ENCODE assay signal across 7 mouse cellular contexts in the genomic region with DNA sequence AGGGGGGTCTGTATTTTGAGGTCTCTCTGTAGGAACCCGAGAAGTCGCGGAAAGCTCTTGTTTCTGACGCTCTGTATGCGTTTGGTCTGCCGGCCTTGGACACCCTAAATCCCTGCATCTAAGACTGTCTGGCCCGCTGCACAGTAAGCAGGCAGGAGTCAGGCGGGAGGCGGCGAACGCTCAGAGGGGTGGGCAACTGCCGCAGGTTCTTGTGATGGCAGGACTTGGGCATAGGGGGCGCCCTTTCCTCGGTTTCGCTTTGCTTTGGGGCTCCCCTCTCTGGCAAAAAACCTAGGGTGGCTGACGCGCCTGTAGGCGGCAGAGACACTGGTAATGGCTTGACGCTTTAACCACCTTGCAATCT. TPM values are rescaled to one million over a fixed set of nuclear protein-coding genes. Genes with fewer than 3 reads are reported as not detected.
DNase-seq lines count a peak whose midpoint lies in the region; ATAC-seq and TF ChIP-seq lines count a peak whose summit lies in the region.

No protein-coding gene starts in this region.

- DNase-seq in cerebellum, adult 11-12 months, result peak; percentile 85
- peak; percentile 72 for DNase-seq in kidney, postnatal 14 days
- no peak for DNase-seq in liver, adult 2 months (ENCODE audit: extremely low read depth, low read depth, low spot score)
- peak; percentile 71 for DNase-seq in stomach, postnatal 0 days (ENCODE audit: low spot score)

- H3K4me2 ChIP-seq in forebrain, embryonic 13.5 days, result peak overlapping the region; percentile 69
- H3K4me2 ChIP-seq in heart, embryonic 15.5 days, result peak overlapping the region; percentile 80
- H3K4me2 ChIP-seq in midbrain, embryonic 16.5 days (ENCODE audit: low read length), result peak overlapping the region; percentile 69
- peak overlapping the region; percentile 64 for H3K4me2 ChIP-seq in stomach, postnatal 0 days (replicated peaks; ENCODE audit: low read depth)

- no peak for TF ChIP-seq EP300 in stomach, postnatal 0 days (optimal IDR thresholded peaks at IDR 0.05)

- WGBS in forebrain, embryonic 13.5 days, result 31% methylated on average over 16 of the region's 19 CpGs
- 19% methylated on average over 18 of the region's 19 CpGs for WGBS in heart, embryonic 15.5 days
- whole genome bisulfite sequencing in liver, adult 2 months, result 3% methylated on average over 15 of the region's 19 CpGs
- 20% methylated on average over 15 of the region's 19 CpGs for WGBS in midbrain, embryonic 16.5 days
- 12% methylated on average over 14 of the region's 19 CpGs for WGBS in stomach, postnatal 0 days

- TF ChIP-seq CTCF in liver, adult 2 months (IDR thresholded peaks at IDR 0.05; ENCODE audit: low read depth, low read length), result peak; percentile 61
- TF ChIP-seq CTCF in stomach, postnatal 0 days (IDR thresholded peaks at IDR 0.05; ENCODE audit: low read depth), result peak; percentile 70

- H3K9ac ChIP-seq in forebrain, embryonic 13.5 days, result peak overlapping the region; percentile 74
- peak overlapping the region; percentile 65 for H3K9ac ChIP-seq in heart, embryonic 15.5 days
- peak overlapping the region; percentile 63 for H3K9ac ChIP-seq in liver, adult 2 months (ENCODE audit: low read depth, low read length)
- peak overlapping the region; percentile 69 for H3K9ac ChIP-seq in midbrain, embryonic 16.5 days (ENCODE audit: low read depth, low read length)
- H3K9ac ChIP-seq in stomach, postnatal 0 days (ENCODE audit: low read length), result peak overlapping the region; percentile 59; the same call in 1 of the 2 replicates

- peaks cover 16% of the 10 kb centered on the region; the same call in 1 of the 2 replicates for H3K4me1 ChIP-seq in forebrain, embryonic 13.5 days
- H3K4me1 ChIP-seq in heart, embryonic 15.5 days (replicated peaks), result peaks cover 11% of the 10 kb centered on the region; the same call in 1 of the 2 replicates
- H3K4me1 ChIP-seq in liver, adult 2 months (ENCODE audit: control insufficient read depth, insufficient read depth, low read length), result peaks cover 8% of the 10 kb centered on the region; the same call in 1 of the 2 replicates
- 0 out of 2 replicates have a peak, but pooled peaks cover 3% of the 10 kb centered on the region for H3K4me1 ChIP-seq in midbrain, embryonic 16.5 days (ENCODE audit: control insufficient read depth, insufficient read depth, low read length)
- no peaks in the 10 kb centered on the region for H3K4me1 ChIP-seq in stomach, postnatal 0 days (replicated peaks; ENCODE audit: control insufficient read depth, insufficient read depth)

- H3K9me3 ChIP-seq in forebrain, embryonic 13.5 days (replicated peaks), result no peaks in the 10 kb centered on the region
- H3K9me3 ChIP-seq in heart, embryonic 15.5 days (replicated peaks), result no peaks in the 10 kb centered on the region
- no peaks in the 10 kb centered on the region for H3K9me3 ChIP-seq in midbrain, embryonic 16.5 days (replicated peaks; ENCODE audit: control insufficient read depth, low read length, poor library complexity, severe bottlenecking)
- no peaks in the 10 kb centered on the region for H3K9me3 ChIP-seq in stomach, postnatal 0 days (ENCODE audit: control insufficient read depth, low read length)

- H3K79me2 ChIP-seq in liver, adult 2 months (ENCODE audit: control insufficient read depth, insufficient read depth, low read length), result no peaks in the 10 kb centered on the region

- no peaks in the 10 kb centered on the region for H3K36me3 ChIP-seq in forebrain, embryonic 13.5 days (ENCODE audit: poor library complexity, severe bottlenecking)
- H3K36me3 ChIP-seq in heart, embryonic 15.5 days, result no peaks in the 10 kb centered on the region
- H3K36me3 ChIP-seq in liver, adult 2 months (ENCODE audit: control insufficient read depth, insufficient read depth, low read length), result no peaks in the 10 kb centered on the region
- no peaks in the 10 kb centered on the region for H3K36me3 ChIP-seq in midbrain, embryonic 16.5 days (ENCODE audit: control insufficient read depth, insufficient read depth, low read length)
- no peaks in the 10 kb centered on the region for H3K36me3 ChIP-seq in stomach, postnatal 0 days (ENCODE audit: control insufficient read depth, insufficient read depth, low read length)

- peak; percentile 75 for ATAC-seq in forebrain, embryonic 13.5 days
- peak; percentile 63 for ATAC-seq in heart, embryonic 15.5 days (replicated peaks; ENCODE audit: insufficient number of reproducible peaks, insufficient read depth, low FRiP score, low read depth)
- ATAC-seq in midbrain, embryonic 16.5 days, result peak; percentile 69
- peak; percentile 54 for ATAC-seq in stomach, postnatal 0 days (ENCODE audit: low FRiP score, low TSS enrichment)

- TF ChIP-seq POLR2A in liver, adult 2 months (IDR thresholded peaks at IDR 0.05; ENCODE audit: extremely low read depth, insufficient read depth, low read length), result no peak

- no peaks in the 10 kb centered on the region for H3K27me3 ChIP-seq in forebrain, embryonic 13.5 days
- peaks cover 5% of the 10 kb centered on the region for H3K27me3 ChIP-seq in heart, embryonic 15.5 days
- H3K27me3 ChIP-seq in liver, adult 2 months (ENCODE audit: control insufficient read depth, insufficient read depth, low read length), result 0 out of 2 replicates have a peak, but pooled peaks cover 2% of the 10 kb centered on the region
- no peaks in the 10 kb centered on the region for H3K27me3 ChIP-seq in midbrain, embryonic 16.5 days (ENCODE audit: control insufficient read depth, insufficient read depth, low read depth, low read length)
- no peaks in the 10 kb centered on the region for H3K27me3 ChIP-seq in stomach, postnatal 0 days (ENCODE audit: control insufficient read depth, insufficient read depth, low read length)

- H3K4me3 ChIP-seq in forebrain, embryonic 13.5 days, result peak overlapping the region; percentile 54
- H3K4me3 ChIP-seq in heart, embryonic 15.5 days, result peak overlapping the region; percentile 60
- peak overlapping the region; percentile 70 for H3K4me3 ChIP-seq in liver, adult 2 months (ENCODE audit: insufficient read depth, low read depth, low read length)
- peak overlapping the region; percentile 57 for H3K4me3 ChIP-seq in midbrain, embryonic 16.5 days (ENCODE audit: low read depth, low read length)
- H3K4me3 ChIP-seq in stomach, postnatal 0 days (ENCODE audit: low read depth, low read length), result peak overlapping the region; percentile 51

- H3K27ac ChIP-seq in forebrain, embryonic 13.5 days, result peak overlapping the region; percentile 90
- peak overlapping the region; percentile 64 for H3K27ac ChIP-seq in heart, embryonic 15.5 days
- 0 out of 2 replicates have a peak overlapping the region, but pooled peaks have one; percentile 17 for H3K27ac ChIP-seq in liver, adult 2 months (replicated peaks; ENCODE audit: insufficient read depth, low read depth, low read length)
- H3K27ac ChIP-seq in midbrain, embryonic 16.5 days (ENCODE audit: low read length), result peak overlapping the region; percentile 78
- H3K27ac ChIP-seq in stomach, postnatal 0 days (replicated peaks), result no peak overlapping the region

RNA-seq across cellular contexts. Expression of a gene that starts 2.0 kb away (rescaled TPM):
- polyA plus RNA-seq in forebrain, embryonic 13.5 days (2015; fragmentation: Nextera tagmentation; extraction: Ambion mirVana), result 6.4 and 6.8 TPM in 2 replicates
- polyA plus RNA-seq in heart, embryonic 15.5 days (2015; fragmentation: Nextera tagmentation; extraction: Ambion mirVana), result 3.7 and 4.5 TPM in 2 replicates
- total RNA-seq in liver, adult 2 months (2014; rRNA removed), result 0.27 and 0.37 TPM in 2 replicates
- polyA plus RNA-seq in liver, adult 2 months (2012; rRNA removed), result 0.24 and 0.27 TPM in 2 replicates
- 5.8 and 6.0 TPM in 2 replicates for polyA plus RNA-seq in midbrain, embryonic 16.5 days (2015; fragmentation: Nextera tagmentation; extraction: Ambion mirVana)
- 1.0 and 1.4 TPM in 2 replicates for polyA plus RNA-seq in stomach, postnatal 0 days (2015; fragmentation: Nextera tagmentation; extraction: Ambion mirVana)
